Mouse (Mus musculus) limb, embryonic 15.5 days (tissue): ENCODE measurements around the gene Gm45785. TPM values are rescaled to one million over a fixed set of nuclear protein-coding genes. Genes with fewer than 3 reads are reported as not detected.
A peak's percentile ranks its signal among the peaks of the same experiment; 100 is the strongest.

Experiments used
- ATAC-seq: fragments of 200-750 bp; cut with Nextera tagmentation; 2 replicates; pipeline ENCODE4 v1.8.0; 2017; ENCODE audit warnings: low read depth, moderate TSS enrichment; ENCODE audit not compliant: insufficient number of reproducible peaks, low FRiP score, low TSS enrichment
- H3K27ac ChIP-seq: fragments of 300-500 bp; sonication (generic); 2 replicates; pipeline ENCODE4 v1.5.1; 2015; ENCODE audit warnings: moderate library complexity, mild to moderate bottlenecking, inconsistent platforms
- H3K27me3 ChIP-seq: fragments of 300-500 bp; sonication (generic); 2 replicates; pipeline ENCODE4 v1.6.1; 2015; ENCODE audit warnings: inconsistent platforms
- H3K36me3 ChIP-seq: fragments of 300-500 bp; sonication (generic); 2 replicates; pipeline ENCODE4 v1.6.1; 2015; ENCODE audit warnings: inconsistent platforms
- H3K4me1 ChIP-seq: fragments of 300-500 bp; sonication (generic); 2 replicates; pipeline ENCODE4 v1.6.1; 2015; ENCODE audit warnings: inconsistent platforms
- H3K4me2 ChIP-seq: fragments of 300-500 bp; sonication (generic); 2 replicates; pipeline ENCODE4 v1.6.1; 2015; ENCODE audit warnings: mild to moderate bottlenecking, inconsistent platforms
- H3K4me3 ChIP-seq: fragments of 300-500 bp; sonication (generic); 2 replicates; pipeline ENCODE4 v1.5.1; 2015; ENCODE audit warnings: mild to moderate bottlenecking, inconsistent platforms
- H3K9ac ChIP-seq: fragments of 300-500 bp; sonication (generic); 2 replicates; pipeline ENCODE4 v1.6.1; 2015; ENCODE audit warnings: inconsistent platforms
- H3K9me3 ChIP-seq: fragments of 300-500 bp; sonication (generic); 2 replicates; pipeline ENCODE4 v1.6.1; 2016; ENCODE audit warnings: inconsistent platforms
- WGBS: fragments of 180-500 bp; shearing (Covaris S2); methylation state at CpG from one replicate; pipeline ENCODE4 v1.1.7; 2015; 5-methylcytosine and 5-hydroxymethylcytosine counted together
- polyA plus RNA-seq: library from polyadenylated mRNA; unstranded; fragments of >200 nt; fragmentation: Nextera tagmentation; extraction: Ambion mirVana; gene quantifications from 2 replicates; pipeline ENCODE4 v1.2.1, GENCODE M21; 2015

Gene Gm45785
- polyA plus RNA-seq, 1 experiment from 2014 or later = not detected

GRCm38 (mm10) chr7:140881696-140882468, 25.8 kb upstream of the Gm45785 start, which contains the start of the genes Psmd13 and Sirt3:
Gene Psmd13 (plus strand): TSS chr7:140881968.
Gene Sirt3 (minus strand): TSS chr7:140882309.
- Histone ChIP-seq H3K9ac (peak within 1 kb of the TSS; percentile 82), H3K27me3 (no peaks in the 10 kb centered on the region), H3K36me3 (peaks cover 29% of the 10 kb centered on the region), H3K27ac (peak within 1 kb of the TSS; percentile 92), H3K9me3 (no peaks in the 10 kb centered on the region), H3K4me1 (peaks cover 15% of the 10 kb centered on the region), H3K4me2 (peak within 1 kb of the TSS; percentile 74), H3K4me3 (peak within 1 kb of the TSS; percentile 86)
- WGBS = under 1% methylated on average over 59 of the region's 59 CpGs
- peak; percentile 93 for ATAC-seq

GRCm38 (mm10) chr7:140880865-140881515, 24.9 kb upstream of the Gm45785 start:
- H3K9me3 ChIP-seq = no peaks in the 10 kb centered on the region
- H3K36me3 ChIP-seq = peaks cover 29% of the 10 kb centered on the region
- H3K4me2 ChIP-seq = peak overlapping the region; percentile 74
- H3K9ac ChIP-seq = peak overlapping the region; percentile 71; the same call in 1 of the 2 replicates
- no peaks in the 10 kb centered on the region for H3K27me3 ChIP-seq
- H3K27ac ChIP-seq = no peak overlapping the region
- no peak for ATAC-seq
- peak overlapping the region; percentile 86 for H3K4me3 ChIP-seq
- peaks cover 15% of the 10 kb centered on the region for H3K4me1 ChIP-seq
- WGBS = 12% methylated on average over 8 of the region's 8 CpGs

GRCm38 (mm10) chr7:140880419-140880818, 24.3 kb upstream of the Gm45785 start:
- H3K9ac ChIP-seq = no peak overlapping the region
- WGBS = 83% methylated on average over 3 of the region's 3 CpGs

GRCm38 (mm10) chr7:140879355-140879754, 23.2 kb upstream of the Gm45785 start:
- Histone ChIP-seq H3K4me2 (no peak overlapping the region), H3K27ac (no peak overlapping the region), H3K36me3 (peaks cover 35% of the 10 kb centered on the region), H3K9me3 (no peaks in the 10 kb centered on the region), H3K27me3 (no peaks in the 10 kb centered on the region), H3K4me1 (peaks cover 15% of the 10 kb centered on the region), H3K9ac (no peak overlapping the region), H3K4me3 (no peak overlapping the region)
- WGBS = 89% methylated on average over 7 of the region's 7 CpGs
- no peak for ATAC-seq

More at GRCm38 (mm10) chr7:140880419-140880818, 24.3 kb upstream of the Gm45785 start:
- H3K9me3 ChIP-seq = no peaks in the 10 kb centered on the region
- peaks cover 15% of the 10 kb centered on the region for H3K4me1 ChIP-seq
- no peak overlapping the region for H3K4me2 ChIP-seq
- H3K27me3 ChIP-seq = no peaks in the 10 kb centered on the region
- no peak overlapping the region for H3K4me3 ChIP-seq
- ATAC-seq = no peak
- no peak overlapping the region for H3K27ac ChIP-seq
- peaks cover 28% of the 10 kb centered on the region for H3K36me3 ChIP-seq

- H3K9ac ChIP-seq = no peak overlapping the region
- no peak overlapping the region for H3K27ac ChIP-seq
- H3K27me3 ChIP-seq = no peaks in the 10 kb centered on the region
- peaks cover 35% of the 10 kb centered on the region for H3K36me3 ChIP-seq
- H3K4me1 ChIP-seq = peaks cover 5% of the 10 kb centered on the region; the same call in 1 of the 2 replicates
- no peak for ATAC-seq
- no peaks in the 10 kb centered on the region for H3K9me3 ChIP-seq
- 70% methylated on average over 6 of the region's 6 CpGs for WGBS
- H3K4me3 ChIP-seq = no peak overlapping the region
- no peak overlapping the region for H3K4me2 ChIP-seq
Observed at GRCm38 (mm10) chr7:140877364-140877763, 21.2 kb upstream of the Gm45785 start.

- no peak for ATAC-seq
- no peak overlapping the region for H3K9ac ChIP-seq
- WGBS = 88% methylated on average over 4 of the region's 4 CpGs
Observed at GRCm38 (mm10) chr7:140874224-140874623, 18.1 kb upstream of the Gm45785 start.

GRCm38 (mm10) chr7:140864761-140865160, 8.6 kb upstream of the Gm45785 start:
- Histone ChIP-seq H3K4me1 (no peaks in the 10 kb centered on the region), H3K4me3 (no peak overlapping the region), H3K27me3 (no peaks in the 10 kb centered on the region), H3K27ac (no peak overlapping the region), H3K36me3 (peaks cover 75% of the 10 kb centered on the region), H3K9ac (no peak overlapping the region), H3K9me3 (no peaks in the 10 kb centered on the region), H3K4me2 (no peak overlapping the region)
- no peak for ATAC-seq
- 88% methylated on average over 12 of the region's 12 CpGs for WGBS

More at GRCm38 (mm10) chr7:140874224-140874623, 18.1 kb upstream of the Gm45785 start:
- peaks cover 44% of the 10 kb centered on the region for H3K36me3 ChIP-seq
- no peak overlapping the region for H3K27ac ChIP-seq
- no peak overlapping the region for H3K4me2 ChIP-seq
- no peaks in the 10 kb centered on the region for H3K27me3 ChIP-seq
- H3K4me1 ChIP-seq = no peaks in the 10 kb centered on the region
- no peak overlapping the region for H3K4me3 ChIP-seq
- H3K9me3 ChIP-seq = no peaks in the 10 kb centered on the region

- no peak overlapping the region for H3K9ac ChIP-seq
- H3K4me3 ChIP-seq = no peak overlapping the region
- H3K27ac ChIP-seq = no peak overlapping the region
- peaks cover 20% of the 10 kb centered on the region for H3K4me1 ChIP-seq
- H3K27me3 ChIP-seq = no peaks in the 10 kb centered on the region
- H3K4me2 ChIP-seq = no peak overlapping the region
- WGBS = 84% methylated on average over 5 of the region's 5 CpGs
- no peaks in the 10 kb centered on the region for H3K9me3 ChIP-seq
- no peak for ATAC-seq
- H3K36me3 ChIP-seq = peaks cover 67% of the 10 kb centered on the region
Observed at GRCm38 (mm10) chr7:140860728-140861127, 4.6 kb upstream of the Gm45785 start.

GRCm38 (mm10) chr7:140859997-140860396, 3.9 kb upstream of the Gm45785 start:
- 72% methylated on average over 6 of the region's 6 CpGs for WGBS
- Histone ChIP-seq H3K27ac (no peak overlapping the region), H3K36me3 (peaks cover 62% of the 10 kb centered on the region), H3K9ac (no peak overlapping the region), H3K4me2 (no peak overlapping the region), H3K27me3 (no peaks in the 10 kb centered on the region), H3K9me3 (no peaks in the 10 kb centered on the region), H3K4me3 (no peak overlapping the region), H3K4me1 (peaks cover 25% of the 10 kb centered on the region)
- no peak for ATAC-seq

GRCm38 (mm10) chr7:140858746-140859145, 2.6 kb upstream of the Gm45785 start:
- peak overlapping the region; percentile 80; the same call in 1 of the 2 replicates for H3K4me3 ChIP-seq
- no peak for ATAC-seq
- no peaks in the 10 kb centered on the region for H3K9me3 ChIP-seq
- peaks cover 31% of the 10 kb centered on the region for H3K4me1 ChIP-seq
- 96% methylated on average over 8 of the region's 8 CpGs for WGBS
- H3K27me3 ChIP-seq = no peaks in the 10 kb centered on the region
- no peak overlapping the region for H3K9ac ChIP-seq
- H3K36me3 ChIP-seq = peaks cover 62% of the 10 kb centered on the region
- no peak overlapping the region for H3K27ac ChIP-seq
- H3K4me2 ChIP-seq = peak overlapping the region; percentile 98

GRCm38 (mm10) chr7:140857550-140858505, 1.7 kb upstream of the Gm45785 start, which contains the start of gene Bet1l:
Gene Bet1l (minus strand): TSS chr7:140857577.
- Histone ChIP-seq H3K27me3 (no peaks in the 10 kb centered on the region), H3K4me1 (peaks cover 31% of the 10 kb centered on the region), H3K9ac (peak within 1 kb of the TSS; percentile 91), H3K4me3 (peak within 1 kb of the TSS; percentile 80), H3K9me3 (no peaks in the 10 kb centered on the region), H3K27ac (peak within 1 kb of the TSS; percentile 93), H3K4me2 (peak within 1 kb of the TSS; percentile 98), H3K36me3 (peaks cover 62% of the 10 kb centered on the region)
- 37% methylated on average over 39 of the region's 40 CpGs for WGBS
- peak; percentile 22; the same call in 1 of the 2 replicates for ATAC-seq
